Mouse (Mus musculus): ENCODE measurements at regions not wholly inside any gene's neighbourhood (a gene's known extent, or its start where the extent isn't known, plus 50 kb on each side); places are given as distances from the start of the nearest gene placed in this dataset.

GRCm38 (mm10) chr10:92248648-92249047, 473.6 kb downstream of the Nedd1 start:
- Histone ChIP-seq H3K4me3 (ENCODE audit: low read depth, low read length) (no peak overlapping the region), H3K36me3 (ENCODE audit: control insufficient read depth, insufficient read depth, low read length) (no peaks in the 10 kb centered on the region), H3K4me1 (replicated peaks; ENCODE audit: control insufficient read depth, insufficient read depth, low read length) (no peaks in the 10 kb centered on the region), H3K27ac (ENCODE audit: low read depth) (no peak overlapping the region), H3K27me3 (replicated peaks; ENCODE audit: control insufficient read depth, insufficient read depth, low read length) (no peaks in the 10 kb centered on the region), H3K9me3 (ENCODE audit: control insufficient read depth, low read length) (no peaks in the 10 kb centered on the region), H3K9ac (ENCODE audit: low read length) (no peak overlapping the region), H3K4me2 (ENCODE audit: low read length) (no peak overlapping the region)
- 55% methylated on average over 3 of the region's 3 CpGs for WGBS
- ATAC-seq (replicated peaks; ENCODE audit: low FRiP score, low TSS enrichment, low read depth) (no peak), DNase-seq (ENCODE audit: low spot score) (no peak)

DNA sequence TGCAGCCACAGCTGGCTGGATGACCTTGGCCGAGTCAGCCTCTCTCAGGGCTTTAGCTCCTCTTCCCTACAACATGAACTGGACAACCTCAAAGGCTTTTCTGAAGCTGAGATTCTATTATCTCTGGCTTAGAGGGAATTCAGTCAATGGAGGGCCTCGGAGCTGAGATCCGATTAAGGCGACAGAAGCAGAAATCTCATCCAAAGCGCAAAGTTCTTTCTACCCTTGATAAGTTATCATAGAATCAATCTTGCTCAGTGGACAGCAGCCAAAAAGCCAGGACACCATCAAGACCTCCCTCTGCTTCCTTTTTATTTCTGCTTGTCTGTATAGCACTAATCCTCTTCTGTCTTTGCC, 474.8 kb downstream of the Nedd1 start:
- no peak for DNase-seq (ENCODE audit: low spot score)
- ATAC-seq (replicated peaks; ENCODE audit: low FRiP score, low TSS enrichment, low read depth) = no peak
- Histone ChIP-seq H3K9me3 (ENCODE audit: control insufficient read depth, low read length) (no peaks in the 10 kb centered on the region), H3K4me2 (ENCODE audit: low read length) (no peak overlapping the region), H3K4me1 (replicated peaks; ENCODE audit: control insufficient read depth, insufficient read depth, low read length) (no peaks in the 10 kb centered on the region), H3K36me3 (ENCODE audit: control insufficient read depth, insufficient read depth, low read length) (no peaks in the 10 kb centered on the region), H3K9ac (ENCODE audit: low read length) (no peak overlapping the region), H3K4me3 (ENCODE audit: low read depth, low read length) (no peak overlapping the region), H3K27ac (ENCODE audit: low read depth) (no peak overlapping the region), H3K27me3 (replicated peaks; ENCODE audit: control insufficient read depth, insufficient read depth, low read length) (no peaks in the 10 kb centered on the region)
- WGBS = 56% methylated on average over 5 of the region's 5 CpGs

GRCm38 (mm10) chr10:92246785-92247448, 475.3 kb downstream of the Nedd1 start:
- H3K27ac ChIP-seq (ENCODE audit: low read depth) = no peak overlapping the region
- DNase-seq (ENCODE audit: low spot score) = no peak
- H3K4me1 ChIP-seq (replicated peaks; ENCODE audit: control insufficient read depth, insufficient read depth, low read length) = no peaks in the 10 kb centered on the region
- WGBS = 60% methylated on average over 7 of the region's 7 CpGs
- no peak overlapping the region for H3K9ac ChIP-seq (ENCODE audit: low read length)
- H3K9me3 ChIP-seq (ENCODE audit: control insufficient read depth, low read length) = no peaks in the 10 kb centered on the region
- ATAC-seq (replicated peaks; ENCODE audit: low FRiP score, low TSS enrichment, low read depth) = no peak
- no peaks in the 10 kb centered on the region for H3K36me3 ChIP-seq (ENCODE audit: control insufficient read depth, insufficient read depth, low read length)
- H3K4me3 ChIP-seq (ENCODE audit: low read depth, low read length) = no peak overlapping the region
- no peaks in the 10 kb centered on the region for H3K27me3 ChIP-seq (replicated peaks; ENCODE audit: control insufficient read depth, insufficient read depth, low read length)
- no peak overlapping the region for H3K4me2 ChIP-seq (ENCODE audit: low read length)

- ATAC-seq (replicated peaks; ENCODE audit: low FRiP score, low TSS enrichment, low read depth) (no peak), DNase-seq (ENCODE audit: low spot score) (no peak)
- no peaks in the 10 kb centered on the region for H3K4me1 ChIP-seq (replicated peaks; ENCODE audit: control insufficient read depth, insufficient read depth, low read length)
- no peaks in the 10 kb centered on the region for H3K36me3 ChIP-seq (ENCODE audit: control insufficient read depth, insufficient read depth, low read length)
- no peak overlapping the region for H3K4me3 ChIP-seq (ENCODE audit: low read depth, low read length)
- 70% methylated on average over 11 of the region's 11 CpGs for WGBS
- no peaks in the 10 kb centered on the region for H3K27me3 ChIP-seq (replicated peaks; ENCODE audit: control insufficient read depth, insufficient read depth, low read length)
- H3K4me2 ChIP-seq (ENCODE audit: low read length) = no peak overlapping the region
- no peak overlapping the region for H3K27ac ChIP-seq (ENCODE audit: low read depth)
- H3K9me3 ChIP-seq (ENCODE audit: control insufficient read depth, low read length) = no peaks in the 10 kb centered on the region
- H3K9ac ChIP-seq (ENCODE audit: low read length) = no peak overlapping the region
Measured at GRCm38 (mm10) chr10:92242714-92243440, 479.3 kb downstream of the Nedd1 start.

- ATAC-seq (replicated peaks; ENCODE audit: low FRiP score, low TSS enrichment, low read depth) (no peak), DNase-seq (ENCODE audit: low spot score) (no peak)
- Histone ChIP-seq H3K4me1 (replicated peaks; ENCODE audit: control insufficient read depth, insufficient read depth, low read length) (no peaks in the 10 kb centered on the region), H3K4me2 (ENCODE audit: low read length) (no peak overlapping the region), H3K9me3 (ENCODE audit: control insufficient read depth, low read length) (no peaks in the 10 kb centered on the region), H3K27me3 (replicated peaks; ENCODE audit: control insufficient read depth, insufficient read depth, low read length) (no peaks in the 10 kb centered on the region), H3K4me3 (ENCODE audit: low read depth, low read length) (no peak overlapping the region), H3K36me3 (ENCODE audit: control insufficient read depth, insufficient read depth, low read length) (no peaks in the 10 kb centered on the region), H3K9ac (ENCODE audit: low read length) (no peak overlapping the region), H3K27ac (ENCODE audit: low read depth) (no peak overlapping the region)
- 73% methylated on average over 5 of the region's 5 CpGs for WGBS
Measured at GRCm38 (mm10) chr10:92237881-92238280, 484.3 kb downstream of the Nedd1 start.

GRCm38 (mm10) chr10:92232081-92232480, 490.1 kb downstream of the Nedd1 start:
- Histone ChIP-seq H3K9me3 (ENCODE audit: control insufficient read depth, low read length) (no peaks in the 10 kb centered on the region), H3K4me2 (ENCODE audit: low read length) (no peak overlapping the region), H3K27me3 (replicated peaks; ENCODE audit: control insufficient read depth, insufficient read depth, low read length) (no peaks in the 10 kb centered on the region), H3K4me3 (ENCODE audit: low read depth, low read length) (no peak overlapping the region), H3K9ac (ENCODE audit: low read length) (no peak overlapping the region), H3K36me3 (ENCODE audit: control insufficient read depth, insufficient read depth, low read length) (no peaks in the 10 kb centered on the region), H3K4me1 (replicated peaks; ENCODE audit: control insufficient read depth, insufficient read depth, low read length) (no peaks in the 10 kb centered on the region), H3K27ac (ENCODE audit: low read depth) (no peak overlapping the region)
- WGBS = 43% methylated on average over 2 of the region's 2 CpGs
- no peak for DNase-seq (ENCODE audit: low spot score)
- no peak for ATAC-seq (replicated peaks; ENCODE audit: low FRiP score, low TSS enrichment, low read depth)

GRCm38 (mm10) chr10:92225818-92226217, 496.4 kb downstream of the Nedd1 start:
- Histone ChIP-seq H3K4me1 (replicated peaks; ENCODE audit: control insufficient read depth, insufficient read depth, low read length) (no peaks in the 10 kb centered on the region), H3K27ac (ENCODE audit: low read depth) (no peak overlapping the region), H3K9me3 (ENCODE audit: control insufficient read depth, low read length) (no peaks in the 10 kb centered on the region), H3K9ac (ENCODE audit: low read length) (no peak overlapping the region), H3K36me3 (ENCODE audit: control insufficient read depth, insufficient read depth, low read length) (no peaks in the 10 kb centered on the region), H3K4me3 (ENCODE audit: low read depth, low read length) (no peak overlapping the region), H3K4me2 (ENCODE audit: low read length) (no peak overlapping the region), H3K27me3 (replicated peaks; ENCODE audit: control insufficient read depth, insufficient read depth, low read length) (no peaks in the 10 kb centered on the region)
- DNase-seq (ENCODE audit: low spot score) = no peak
- 78% methylated on average over 4 of the region's 4 CpGs for WGBS
- ATAC-seq (replicated peaks; ENCODE audit: low FRiP score, low TSS enrichment, low read depth) = no peak

DNA sequence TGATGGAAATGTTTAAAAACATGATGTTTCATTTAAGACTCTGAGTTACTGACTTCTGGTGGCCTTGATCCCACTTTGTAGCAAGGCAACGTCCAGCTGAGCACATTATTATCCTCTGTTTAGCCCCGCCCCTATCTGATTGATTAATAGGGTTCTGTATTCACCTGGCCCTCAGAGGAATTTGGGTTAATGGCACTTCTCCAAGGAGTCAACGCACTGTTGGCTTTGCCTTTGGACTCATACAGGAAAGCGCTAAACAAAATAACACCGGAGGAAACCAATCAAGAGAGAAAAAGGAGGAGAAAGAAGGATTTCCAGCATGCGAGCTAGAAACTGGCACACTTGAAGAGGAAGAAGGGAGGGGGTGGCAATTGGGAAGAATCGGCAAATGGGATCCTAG, 497.1 kb downstream of the Nedd1 start:
- Histone ChIP-seq H3K4me1 (replicated peaks; ENCODE audit: control insufficient read depth, insufficient read depth, low read length) (no peaks in the 10 kb centered on the region), H3K36me3 (ENCODE audit: control insufficient read depth, insufficient read depth, low read length) (no peaks in the 10 kb centered on the region), H3K27ac (ENCODE audit: low read depth) (no peak overlapping the region), H3K27me3 (replicated peaks; ENCODE audit: control insufficient read depth, insufficient read depth, low read length) (no peaks in the 10 kb centered on the region), H3K9ac (ENCODE audit: low read length) (no peak overlapping the region), H3K9me3 (ENCODE audit: control insufficient read depth, low read length) (no peaks in the 10 kb centered on the region), H3K4me3 (ENCODE audit: low read depth, low read length) (no peak overlapping the region), H3K4me2 (ENCODE audit: low read length) (no peak overlapping the region)
- DNase-seq (ENCODE audit: low spot score) (no peak), ATAC-seq (replicated peaks; ENCODE audit: low FRiP score, low TSS enrichment, low read depth) (no peak)
- WGBS = 88% methylated on average over 7 of the region's 7 CpGs

DNA sequence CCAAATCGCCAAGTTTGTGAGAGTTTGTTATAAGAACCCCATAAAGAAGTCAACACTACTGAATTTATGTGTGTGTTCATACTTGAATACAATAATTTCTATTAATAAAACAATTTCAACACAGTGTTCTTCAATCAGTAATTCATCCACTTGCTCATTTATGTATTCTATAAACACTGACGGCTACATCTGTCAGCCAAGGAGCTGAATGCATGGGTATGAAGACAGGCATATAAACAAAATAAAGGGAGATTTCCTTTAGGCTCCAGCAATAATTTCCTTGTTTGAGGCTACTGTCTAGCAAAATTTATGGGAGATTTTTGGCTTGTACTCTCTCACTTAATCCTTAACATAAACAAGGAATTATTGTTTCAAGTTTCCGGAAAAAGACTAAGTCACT, 502.9 kb downstream of the Nedd1 start:
- WGBS = 29% methylated on average over 3 of the region's 3 CpGs
- Histone ChIP-seq H3K9me3 (ENCODE audit: control insufficient read depth, low read length) (no peaks in the 10 kb centered on the region), H3K27me3 (replicated peaks; ENCODE audit: control insufficient read depth, insufficient read depth, low read length) (0 out of 2 replicates have a peak, but pooled peaks cover 3% of the 10 kb centered on the region), H3K9ac (ENCODE audit: low read length) (no peak overlapping the region), H3K4me2 (ENCODE audit: low read length) (no peak overlapping the region), H3K36me3 (ENCODE audit: control insufficient read depth, insufficient read depth, low read length) (no peaks in the 10 kb centered on the region), H3K4me3 (ENCODE audit: low read depth, low read length) (no peak overlapping the region), H3K27ac (ENCODE audit: low read depth) (no peak overlapping the region), H3K4me1 (replicated peaks; ENCODE audit: control insufficient read depth, insufficient read depth, low read length) (no peaks in the 10 kb centered on the region)
- DNase-seq (ENCODE audit: low spot score) (no peak), ATAC-seq (replicated peaks; ENCODE audit: low FRiP score, low TSS enrichment, low read depth) (no peak)
